Mouse (Mus musculus) mesoderm, embryonic 11.5 days (tissue): ENCODE measurements around the gene Akp3.

Experiments
- DNase-seq: peaks from one replicate; pipeline ENCODE4 v3.0.0-alpha.2; 2012; ENCODE audit warnings: low read depth, low spot score

Gene Akp3

GRCm38 (mm10) chr1:87154501-87155120 is 29.8 kb downstream of the Akp3 start:
- DNase-seq = no peak

GRCm38 (mm10) chr1:87155531-87156198 is 30.9 kb downstream of the Akp3 start:
- no peak for DNase-seq

- DNase-seq = no peak
Measured at GRCm38 (mm10) chr1:87156199-87156587, 31.4 kb downstream of the Akp3 start, which contains the start of gene Ecel1. Gene Ecel1, minus strand, starts transcription at chr1:87156521.

GRCm38 (mm10) chr1:87159396-87159795 is 34.6 kb downstream of the Akp3 start:
- no peak for DNase-seq

GRCm38 (mm10) chr1:87164164-87164795 is 39.5 kb downstream of the Akp3 start:
- no peak for DNase-seq

- no peak for DNase-seq
Measured at GRCm38 (mm10) chr1:87164796-87165184, 40.0 kb downstream of the Akp3 start.

- no peak for DNase-seq
Measured at GRCm38 (mm10) chr1:87170458-87170857, 45.7 kb downstream of the Akp3 start.

- no peak for DNase-seq
Measured at GRCm38 (mm10) chr1:87171312-87171711, 46.5 kb downstream of the Akp3 start.

GRCm38 (mm10) chr1:87172316-87172715 is 47.5 kb downstream of the Akp3 start:
- no peak for DNase-seq

GRCm38 (mm10) chr1:87174006-87174955 is 49.5 kb downstream of the Akp3 start:
- peak; percentile 88 for DNase-seq

GRCm38 (mm10) chr1:87175852-87176292 is 51.1 kb downstream of the Akp3 start:
- DNase-seq = peak; percentile 73
